Mouse (Mus musculus): Measurements from ENCODE around the gene Zfp454.

The Zfp454 gene

DNA sequence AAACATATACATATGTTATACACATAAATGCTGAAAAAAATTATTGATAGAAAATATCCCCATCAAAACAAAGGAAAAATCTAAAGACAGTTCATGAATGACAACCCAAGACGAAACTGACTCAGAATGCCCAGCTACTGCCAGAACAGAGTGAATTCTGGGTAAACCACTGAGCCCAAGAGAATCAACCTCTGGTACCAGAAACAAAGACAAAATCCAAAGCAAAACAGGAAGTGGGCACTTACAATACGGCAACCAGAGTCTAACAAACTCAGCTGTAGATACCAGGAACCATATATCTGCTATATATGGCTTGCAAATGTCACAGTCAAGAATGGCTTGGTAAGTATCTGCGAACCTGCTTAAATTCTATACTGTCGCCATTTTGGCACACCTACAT lies 51.7 kb downstream of the Zfp454 start:
- DNase-seq: no peak

DNA sequence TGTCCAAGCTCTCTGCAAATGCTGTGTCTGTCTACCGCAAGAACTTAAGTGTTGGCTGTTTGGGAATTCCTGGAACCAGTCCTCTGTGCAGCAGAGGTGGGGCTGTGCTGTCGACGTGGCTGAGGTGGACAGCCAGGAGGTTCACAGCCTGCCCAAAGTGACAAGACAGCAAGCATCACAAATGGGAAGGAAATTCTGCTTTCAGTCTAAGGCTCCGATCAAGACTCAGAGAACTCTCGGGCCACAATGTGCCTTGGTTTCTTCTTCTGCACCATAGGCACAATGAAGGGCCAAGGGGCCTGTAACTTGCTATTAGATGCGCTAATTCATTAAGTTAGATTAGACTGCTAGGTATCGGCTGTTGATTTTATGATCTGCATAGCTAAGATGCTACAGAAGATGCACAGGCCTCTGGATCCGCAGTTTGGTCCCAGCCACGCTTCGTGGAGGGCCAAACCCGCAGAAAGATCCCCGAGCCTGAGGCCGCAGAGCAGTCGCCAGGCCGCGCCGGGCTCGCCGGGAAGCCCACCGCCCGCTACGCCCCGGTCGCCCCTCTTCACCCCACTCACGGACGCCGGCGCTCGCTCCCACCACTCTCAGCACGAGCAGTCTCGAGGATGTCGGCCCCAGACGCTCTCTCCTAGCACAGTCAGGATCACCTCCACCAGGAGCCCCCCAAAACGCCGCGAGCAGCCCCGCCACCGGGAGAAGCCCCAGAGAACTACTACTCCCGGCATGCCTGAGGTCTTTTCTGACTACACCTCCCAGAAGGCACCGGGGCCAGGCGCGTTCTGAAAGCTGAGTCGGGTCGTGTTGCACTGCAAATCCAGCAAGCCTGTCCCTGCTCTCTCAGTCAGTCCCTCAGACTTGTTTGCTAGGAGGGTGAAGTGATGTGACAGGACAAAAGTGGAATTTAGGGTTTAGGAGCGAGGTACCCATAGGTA lies 60.2 kb downstream of the Zfp454 start, which contains the start of gene Zfp354c:
Gene Zfp354c (minus strand): TSS at position 715 of the 944 bp plus-strand sequence.
- peak; percentile 92 for DNase-seq

DNA sequence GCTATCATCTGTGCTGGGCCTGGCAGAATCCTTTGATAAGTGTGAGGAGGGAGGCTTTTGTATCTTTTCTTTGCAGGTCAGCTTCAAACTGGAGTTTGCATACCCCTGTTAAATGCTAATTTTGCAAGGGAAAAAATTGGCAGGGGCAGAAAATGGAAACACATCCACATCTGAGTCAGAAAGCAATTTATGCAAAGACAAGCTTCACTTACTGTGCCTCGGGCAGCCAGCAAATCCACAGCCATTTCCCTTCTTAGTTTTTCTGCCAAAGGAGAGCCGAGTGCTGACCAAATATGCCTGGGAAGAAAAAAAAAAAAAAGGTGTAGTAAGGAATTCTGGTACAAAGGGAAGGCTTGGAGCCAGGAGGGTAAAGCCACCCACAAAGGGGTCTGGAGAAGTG lies 61.2 kb downstream of the Zfp454 start:
- no peak for DNase-seq

Data from retina, postnatal 1 day (tissue).